Mouse (Mus musculus) heart, embryonic 13.5 days (tissue): Measurements from ENCODE around the gene Lhx2. TPM values are rescaled to one million over a fixed set of nuclear protein-coding genes. Genes with fewer than 3 reads are reported as not detected.

Experiments used
- ATAC-seq: fragments of 200-750 bp; cut with Nextera tagmentation; 2 replicates; pipeline ENCODE4 v1.8.0; 2017; ENCODE audit warnings: moderate TSS enrichment; ENCODE audit not compliant: insufficient number of reproducible peaks, low FRiP score, low TSS enrichment; ENCODE audit errors: extremely low read depth
- H3K27ac ChIP-seq: fragments of 300-500 bp; sonication (generic); replicated peaks from 2 replicates; pipeline ENCODE4 v1.5.1; 2015; ENCODE audit warnings: moderate library complexity, mild to moderate bottlenecking, inconsistent platforms
- H3K27me3 ChIP-seq: fragments of 300-500 bp; sonication (generic); replicated peaks from 2 replicates; pipeline ENCODE4 v1.6.1; 2015; ENCODE audit warnings: mild to moderate bottlenecking, inconsistent platforms
- H3K36me3 ChIP-seq: fragments of 300-500 bp; sonication (generic); 2 replicates; pipeline ENCODE4 v1.6.1; 2015; ENCODE audit warnings: mild to moderate bottlenecking, inconsistent platforms
- H3K4me1 ChIP-seq: fragments of 300-500 bp; sonication (generic); 2 replicates; pipeline ENCODE4 v1.6.1; 2015; ENCODE audit warnings: inconsistent platforms
- H3K4me2 ChIP-seq: fragments of 300-500 bp; sonication (generic); 2 replicates; pipeline ENCODE4 v1.6.1; 2015; ENCODE audit warnings: inconsistent platforms, mild to moderate bottlenecking, moderate library complexity
- H3K4me3 ChIP-seq: fragments of 300-500 bp; sonication (generic); 2 replicates; pipeline ENCODE4 v1.5.1; 2015; ENCODE audit warnings: moderate library complexity, mild to moderate bottlenecking, inconsistent platforms
- H3K9ac ChIP-seq: fragments of 300-500 bp; sonication (generic); 2 replicates; pipeline ENCODE4 v1.6.1; 2015; ENCODE audit warnings: inconsistent platforms, mild to moderate bottlenecking, moderate library complexity
- H3K9me3 ChIP-seq: fragments of 300-500 bp; sonication (generic); 2 replicates; pipeline ENCODE4 v1.6.1; 2016; ENCODE audit warnings: inconsistent platforms
- WGBS: fragments of 180-500 bp; shearing (Covaris S2); methylation state at CpG from one replicate; pipeline ENCODE4 v1.1.7; 2015; ENCODE audit warnings: mixed read lengths; 5-methylcytosine and 5-hydroxymethylcytosine counted together
- polyA plus RNA-seq: library from polyadenylated mRNA; unstranded; fragments of >200 nt; fragmentation: Nextera tagmentation; extraction: Ambion mirVana; gene quantifications from 2 replicates; pipeline ENCODE4 v1.2.1, GENCODE M21; 2015

The Lhx2 gene
- polyA plus RNA-seq, 1 experiment from 2014 or later, result 0.40 TPM

GRCm38 (mm10) chr2:38336606-38337005, 2.5 kb upstream of the Lhx2 start:
- Histone ChIP-seq H3K4me2 (peak overlapping the region; percentile 57), H3K27ac (no peak overlapping the region), H3K9ac (peak overlapping the region; percentile 56; the same call in 1 of the 2 replicates), H3K36me3 (no peaks in the 10 kb centered on the region), H3K27me3 (peaks cover 91% of the 10 kb centered on the region), H3K4me1 (peaks cover 22% of the 10 kb centered on the region), H3K4me3 (peak overlapping the region; percentile 31), H3K9me3 (no peaks in the 10 kb centered on the region)
- WGBS, result 1% methylated on average over 17 of the region's 17 CpGs
- ATAC-seq, result no peak

- no peak for ATAC-seq
- 6% methylated on average over 6 of the region's 6 CpGs for WGBS
- Histone ChIP-seq H3K9ac (peak overlapping the region; percentile 56; the same call in 1 of the 2 replicates), H3K9me3 (no peaks in the 10 kb centered on the region), H3K4me3 (peak overlapping the region; percentile 31), H3K27ac (no peak overlapping the region), H3K27me3 (peaks cover 96% of the 10 kb centered on the region), H3K4me1 (peaks cover 22% of the 10 kb centered on the region), H3K36me3 (no peaks in the 10 kb centered on the region), H3K4me2 (peak overlapping the region; percentile 57)
These were observed 1.9 kb upstream of the Lhx2 start for GRCm38 (mm10) chr2:38337091-38337640.

GRCm38 (mm10) chr2:38337681-38338080, 1.4 kb upstream of the Lhx2 start:
- no peak overlapping the region for H3K27ac ChIP-seq
- H3K27me3 ChIP-seq, result peaks cover 99% of the 10 kb centered on the region
- H3K9ac ChIP-seq, result no peak overlapping the region
- peaks cover 22% of the 10 kb centered on the region for H3K4me1 ChIP-seq
- no peaks in the 10 kb centered on the region for H3K36me3 ChIP-seq
- WGBS, result 17% methylated on average over 5 of the region's 5 CpGs
- H3K9me3 ChIP-seq, result no peaks in the 10 kb centered on the region
- H3K4me3 ChIP-seq, result no peak overlapping the region
- no peak overlapping the region for H3K4me2 ChIP-seq
- no peak for ATAC-seq

- H3K9ac ChIP-seq, result no peak overlapping the region
- 9% methylated on average over 5 of the region's 5 CpGs for WGBS
- H3K36me3 ChIP-seq, result no peaks in the 10 kb centered on the region
- H3K27me3 ChIP-seq, result peaks cover 99% of the 10 kb centered on the region
- H3K27ac ChIP-seq, result no peak overlapping the region
- no peak for ATAC-seq
- peak overlapping the region; percentile 92 for H3K4me2 ChIP-seq
- peak overlapping the region; percentile 57 for H3K4me3 ChIP-seq
- H3K4me1 ChIP-seq, result peaks cover 22% of the 10 kb centered on the region
- H3K9me3 ChIP-seq, result no peaks in the 10 kb centered on the region
These were observed 641 bp upstream of the Lhx2 start for GRCm38 (mm10) chr2:38338348-38338932.

- no peaks in the 10 kb centered on the region for H3K9me3 ChIP-seq
- peaks cover 100% of the 10 kb centered on the region for H3K27me3 ChIP-seq
- H3K4me3 ChIP-seq, result peak overlapping the region; percentile 57
- no peak overlapping the region for H3K27ac ChIP-seq
- ATAC-seq, result no peak
- under 1% methylated on average over 9 of the region's 9 CpGs for WGBS
- peak overlapping the region; percentile 92 for H3K4me2 ChIP-seq
- peaks cover 22% of the 10 kb centered on the region for H3K4me1 ChIP-seq
- no peaks in the 10 kb centered on the region for H3K36me3 ChIP-seq
- H3K9ac ChIP-seq, result peak overlapping the region; percentile 74; the same call in 1 of the 2 replicates
These were observed 987 bp downstream of the Lhx2 start for GRCm38 (mm10) chr2:38339910-38340625.

- H3K9me3 ChIP-seq, result no peaks in the 10 kb centered on the region
- H3K4me3 ChIP-seq, result no peak overlapping the region
- 3% methylated on average over 10 of the region's 10 CpGs for WGBS
- no peak overlapping the region for H3K9ac ChIP-seq
- H3K4me2 ChIP-seq, result no peak overlapping the region
- peaks cover 22% of the 10 kb centered on the region for H3K4me1 ChIP-seq
- no peaks in the 10 kb centered on the region for H3K36me3 ChIP-seq
- peaks cover 100% of the 10 kb centered on the region for H3K27me3 ChIP-seq
- no peak overlapping the region for H3K27ac ChIP-seq
- no peak for ATAC-seq
These were observed 1.6 kb downstream of the Lhx2 start for GRCm38 (mm10) chr2:38340626-38341200.

- 21% methylated on average over 1 of the region's 1 CpGs for WGBS
- no peak overlapping the region for H3K4me3 ChIP-seq
- H3K4me1 ChIP-seq, result peaks cover 24% of the 10 kb centered on the region
- no peaks in the 10 kb centered on the region for H3K36me3 ChIP-seq
- no peak overlapping the region for H3K27ac ChIP-seq
- ATAC-seq, result no peak
- H3K27me3 ChIP-seq, result peaks cover 100% of the 10 kb centered on the region
- H3K9ac ChIP-seq, result no peak overlapping the region
- H3K4me2 ChIP-seq, result no peak overlapping the region
- no peaks in the 10 kb centered on the region for H3K9me3 ChIP-seq
These were observed 4.5 kb downstream of the Lhx2 start for GRCm38 (mm10) chr2:38343573-38343972.

GRCm38 (mm10) chr2:38344727-38345126, 5.6 kb downstream of the Lhx2 start:
- H3K4me2 ChIP-seq, result no peak overlapping the region
- no peaks in the 10 kb centered on the region for H3K36me3 ChIP-seq
- H3K27me3 ChIP-seq, result peaks cover 100% of the 10 kb centered on the region
- no peak overlapping the region for H3K9ac ChIP-seq
- ATAC-seq, result no peak
- H3K27ac ChIP-seq, result no peak overlapping the region
- H3K4me1 ChIP-seq, result peaks cover 13% of the 10 kb centered on the region
- H3K9me3 ChIP-seq, result no peaks in the 10 kb centered on the region
- H3K4me3 ChIP-seq, result no peak overlapping the region

GRCm38 (mm10) chr2:38346417-38346816, 7.3 kb downstream of the Lhx2 start:
- no peak for ATAC-seq
- H3K27ac ChIP-seq, result no peak overlapping the region
- H3K9me3 ChIP-seq, result no peaks in the 10 kb centered on the region
- WGBS, result 5% methylated on average over 6 of the region's 6 CpGs
- H3K4me2 ChIP-seq, result no peak overlapping the region
- H3K4me3 ChIP-seq, result no peak overlapping the region
- H3K4me1 ChIP-seq, result peaks cover 24% of the 10 kb centered on the region
- H3K36me3 ChIP-seq, result no peaks in the 10 kb centered on the region
- H3K9ac ChIP-seq, result no peak overlapping the region
- H3K27me3 ChIP-seq, result peaks cover 100% of the 10 kb centered on the region

GRCm38 (mm10) chr2:38346881-38347764, 8.0 kb downstream of the Lhx2 start:
- 2% methylated on average over 15 of the region's 15 CpGs for WGBS
- no peak overlapping the region for H3K4me2 ChIP-seq
- H3K4me3 ChIP-seq, result peak overlapping the region; percentile 43

More at GRCm38 (mm10) chr2:38346881-38347764, 8.0 kb downstream of the Lhx2 start:
- no peaks in the 10 kb centered on the region for H3K9me3 ChIP-seq
- no peak overlapping the region for H3K9ac ChIP-seq
- no peak for ATAC-seq
- no peaks in the 10 kb centered on the region for H3K36me3 ChIP-seq
- H3K27me3 ChIP-seq, result peaks cover 100% of the 10 kb centered on the region
- H3K4me1 ChIP-seq, result peaks cover 31% of the 10 kb centered on the region
- H3K27ac ChIP-seq, result no peak overlapping the region
